Mouse (Mus musculus) gastrocnemius, adult 8-10 months (tissue): ENCODE measurements around the gene Cul5. TPM values are rescaled to one million over a fixed set of nuclear protein-coding genes. Genes with fewer than 3 reads are reported as not detected.

Experiments
- DNase-seq, 2 experiments: peaks; one replicate each; pipeline ENCODE4 v3.0.0; 2022; ENCODE audit warnings: low spot score in 2 of 2
- total RNA-seq, 4 experiments: library from RNA; stranded (reverse); gene quantifications; 2 replicates each; pipeline ENCODE4 v1.2.4; 2022

Cul5 gene
- total RNA-seq, 4 experiments from 2014 or later, result 75.6 to 84.6 (median 76.1) TPM

GRCm38 (mm10) chr9:53607816-53608215 lies 62.0 kb downstream of the Cul5 start:
- no peak for DNase-seq

GRCm38 (mm10) chr9:53607192-53607591 lies 62.6 kb downstream of the Cul5 start:
- no peak for DNase-seq

- no peak for DNase-seq
Measured at GRCm38 (mm10) chr9:53604954-53605353, 64.9 kb downstream of the Cul5 start.

DNA sequence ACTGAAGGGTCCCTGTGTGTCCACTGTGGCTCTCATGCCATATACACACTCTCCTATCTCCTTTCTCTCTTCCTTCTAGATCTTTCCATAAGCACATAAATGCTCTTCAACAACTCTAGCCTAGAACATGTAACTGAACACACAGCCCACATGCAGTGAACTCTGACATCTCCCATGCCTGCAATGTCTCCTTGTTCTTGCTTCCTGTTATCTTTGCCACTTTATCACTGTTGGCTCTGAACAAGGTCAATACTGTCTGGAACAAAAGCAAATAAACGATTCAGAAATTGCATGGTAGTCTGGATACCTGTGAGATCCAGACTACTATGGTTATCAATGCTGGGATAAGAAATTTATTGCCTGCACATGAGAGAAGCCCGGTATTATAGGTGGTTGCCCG lies 66.0 kb downstream of the Cul5 start:
- no peak for DNase-seq

- no peak for DNase-seq
Measured at GRCm38 (mm10) chr9:53603384-53603783, 66.4 kb downstream of the Cul5 start.

GRCm38 (mm10) chr9:53601541-53601940 lies 68.3 kb downstream of the Cul5 start:
- no peak for DNase-seq

DNA sequence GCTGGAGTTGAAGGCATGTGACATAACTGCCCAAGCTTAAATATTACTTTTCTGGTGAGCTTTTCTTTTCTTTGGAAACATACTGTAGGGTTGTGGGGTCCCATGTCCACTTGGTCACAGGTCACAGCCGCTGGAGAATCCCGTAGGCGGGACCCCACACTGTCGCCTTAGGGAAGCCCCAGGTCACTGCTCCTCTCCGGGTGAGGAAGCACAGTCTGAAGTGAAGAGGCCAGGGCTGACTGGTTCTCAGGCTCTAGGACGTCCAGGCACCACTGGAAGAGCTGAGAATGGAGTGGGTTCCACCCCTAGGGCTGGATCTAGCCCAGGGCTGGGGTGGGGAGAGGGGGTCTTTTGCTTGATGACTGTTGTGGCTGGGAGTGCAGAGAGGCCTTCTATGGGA lies 71.2 kb downstream of the Cul5 start:
- no peak for DNase-seq

DNA sequence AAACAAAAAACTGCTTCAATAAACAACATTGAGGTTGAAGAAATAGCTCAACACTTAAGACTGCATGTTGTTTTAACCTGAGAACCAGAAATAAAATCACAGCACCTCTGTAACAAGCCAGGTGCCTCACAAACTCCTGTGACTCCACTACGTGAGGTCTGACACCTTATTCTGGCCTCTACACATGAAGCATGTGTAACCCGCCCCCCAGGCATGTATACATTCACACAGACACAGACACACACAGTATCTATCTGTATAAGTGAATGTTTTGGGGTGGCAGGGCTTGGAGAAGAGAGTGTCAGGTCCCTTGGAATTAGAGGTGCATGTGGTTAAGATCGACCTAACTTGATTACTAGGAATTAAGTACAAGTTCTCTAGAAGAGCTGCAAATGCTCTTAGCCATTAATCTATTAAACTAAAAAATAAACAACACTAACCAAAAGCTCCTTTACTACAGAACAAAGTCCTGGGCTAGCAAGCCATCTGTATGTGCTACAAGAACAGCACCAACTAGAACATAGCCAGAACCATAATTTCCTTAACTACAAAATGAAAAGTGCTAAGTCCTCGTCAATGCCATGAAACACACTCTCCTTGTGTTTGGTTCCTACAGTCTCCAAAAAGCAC lies 72.7 kb downstream of the Cul5 start:
- DNase-seq, result no peak

- peak; percentile 60 to 63 for DNase-seq
Measured at GRCm38 (mm10) chr9:53594764-53595163, 75.0 kb downstream of the Cul5 start.

DNA sequence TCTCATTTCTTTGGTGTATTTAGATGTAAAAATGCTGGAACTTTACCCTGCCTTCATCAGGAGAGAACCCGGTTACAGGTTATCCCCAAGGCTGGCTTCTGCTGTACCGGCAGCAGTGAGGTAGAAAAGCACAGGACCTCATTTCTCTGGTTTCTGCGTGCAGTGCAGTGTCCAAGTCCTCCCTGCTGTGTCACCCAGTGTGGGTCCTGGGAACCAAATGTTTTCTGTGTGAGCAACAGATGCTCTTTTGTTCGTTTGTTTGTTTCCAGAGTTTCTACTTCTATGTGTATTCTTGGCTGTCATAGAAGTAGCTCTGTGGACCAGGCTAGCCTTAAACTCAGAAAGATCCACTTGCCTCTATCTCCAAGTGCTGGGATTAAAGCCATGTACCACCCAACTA lies 87.9 kb downstream of the Cul5 start:
- no peak for DNase-seq

DNA sequence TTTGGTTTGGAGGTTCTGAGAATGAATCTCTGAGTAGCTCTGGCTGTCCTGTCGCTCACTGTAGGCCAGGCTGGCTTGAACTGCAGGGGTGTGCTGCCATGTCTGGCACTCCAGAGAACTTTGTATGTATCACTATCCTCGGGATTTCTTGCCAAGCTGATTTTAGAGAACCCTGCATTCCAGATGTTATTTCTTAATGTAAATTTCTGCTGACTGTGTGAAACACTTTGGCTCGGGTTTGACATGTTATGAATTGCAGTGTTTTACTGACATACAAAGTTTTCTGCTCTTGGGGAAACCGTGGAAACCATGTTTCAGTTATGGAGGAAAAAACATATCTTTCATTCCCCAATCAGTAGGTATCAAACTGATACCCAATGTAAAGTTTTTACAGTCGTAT lies 94.1 kb downstream of the Cul5 start:
- DNase-seq, result no peak

DNA sequence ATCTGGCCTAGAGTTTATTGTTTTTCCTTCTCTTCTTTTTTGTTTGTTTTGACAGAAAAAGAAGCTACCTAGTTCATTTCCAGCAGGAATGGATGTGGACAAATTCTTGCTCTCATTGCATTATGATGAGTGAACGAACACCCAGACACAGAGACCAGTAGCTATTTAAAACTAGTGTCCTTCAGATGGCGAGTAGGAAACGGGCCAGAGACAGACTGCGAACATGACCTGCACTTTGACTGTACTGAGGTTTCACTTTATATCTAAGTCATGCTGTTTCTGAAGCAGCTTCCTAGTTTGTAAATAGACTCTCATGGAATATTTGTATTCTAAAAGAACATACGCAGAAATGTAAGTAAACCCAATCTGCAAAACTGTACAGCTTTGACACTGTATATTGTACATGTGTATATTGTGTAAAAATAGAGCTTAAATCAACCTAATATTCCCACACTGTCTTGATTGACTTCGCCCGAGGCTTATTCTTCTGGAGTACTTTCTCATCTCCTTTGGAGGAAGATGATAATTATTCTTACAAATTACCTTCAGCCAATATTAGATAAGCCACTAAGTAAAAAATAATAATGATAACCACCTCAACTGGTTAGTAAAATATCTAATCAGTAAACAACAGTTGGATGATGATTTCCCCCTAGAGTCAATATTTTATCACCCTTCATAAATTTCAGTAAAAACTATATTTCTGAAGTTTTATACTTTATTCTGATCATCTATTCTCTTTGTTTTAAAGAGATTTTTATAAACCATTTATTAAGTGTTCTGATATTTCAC lies 97.1 kb downstream of the Cul5 start:
- peak; percentile 7 to 33 for DNase-seq

DNA sequence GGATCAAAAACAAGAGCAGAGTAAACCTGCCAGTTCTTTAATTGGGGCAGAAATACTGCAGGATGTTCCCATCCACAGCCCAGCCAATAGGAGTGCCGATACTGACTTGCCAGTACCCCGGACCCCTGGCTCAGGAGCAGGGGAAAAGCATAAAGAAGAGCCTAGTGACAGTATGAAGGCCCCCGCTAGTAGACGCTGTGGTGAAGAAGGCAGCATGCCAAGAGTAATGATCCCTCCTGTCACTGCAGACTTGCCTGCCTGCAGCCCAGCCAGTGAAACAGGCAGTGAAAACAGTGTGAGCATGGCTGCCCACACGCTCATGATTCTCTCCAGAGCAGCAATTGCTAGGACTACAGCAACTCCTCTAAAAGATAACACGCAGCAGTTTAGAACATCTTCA lies 99.2 kb downstream of the Cul5 start:
- DNase-seq, result no peak

Other genes with a start within 250 kb of the Cul5 start
- gene Atm, start 133.3 kb downstream of the Cul5 start, total RNA-seq, result 1 to 10 TPM; 4.8 to 6.0 (median 5.4) TPM
- gene Npat, start 133.0 kb downstream of the Cul5 start, total RNA-seq, result 1 to 10 TPM; 5.4 to 5.8 (median 5.4) TPM
- 100 to 1,000 TPM; 123 to 132 (median 128) TPM for gene Acat1, start 59.6 kb downstream of the Cul5 start, total RNA-seq
- under 1 TPM in 1 of 4 experiments, not detected in 3; 0.08 TPM for gene Rab39, start 36.2 kb upstream of the Cul5 start, total RNA-seq
- not detected for gene Slc35f2, start 101.5 kb upstream of the Cul5 start, total RNA-seq
- gene Sln, start 180.2 kb upstream of the Cul5 start, total RNA-seq, result 1 to 10 TPM in 1 of 4 experiments, under 1 TPM in 3; 0.39 to 1.1 (median 0.65) TPM